In genomic region chr4:122827651-122828050, GRCm38 (mm10) we compare ENCODE assay signal across 21 mouse cellular contexts. TPM values are rescaled to one million over a fixed set of nuclear protein-coding genes. Genes with fewer than 3 reads are reported as not detected.
DNase-seq lines count a peak whose midpoint lies in the region; ATAC-seq and TF ChIP-seq lines count a peak whose summit lies in the region.
"Had no signal": no experiment of that assay in that cellular context is flagged by ENCODE, and none has a peak within 500 bp of the region (broad histone marks: within the 10 kb centered on the region; RNA-seq: fewer than 3 reads in every experiment).

No protein-coding gene starts in this region.

- no peak for TF ChIP-seq CTCF in stomach, postnatal 0 days (IDR thresholded peaks at IDR 0.05; ENCODE audit: low read depth)
- TF ChIP-seq CTCF in intestine, postnatal 0 days (IDR thresholded peaks at IDR 0.05; ENCODE audit: low read depth): no peak

- no peak overlapping the region for H3K4me3 ChIP-seq in heart, embryonic 12.5 days
- H3K4me3 ChIP-seq in stomach, embryonic 14.5 days (ENCODE audit: low read depth, low read length): no peak overlapping the region
- H3K4me3 ChIP-seq in stomach, postnatal 0 days (ENCODE audit: low read depth, low read length): no peak overlapping the region
- H3K4me3 ChIP-seq in intestine, postnatal 0 days (ENCODE audit: low read depth, low read length): no peak overlapping the region
- H3K4me3 ChIP-seq: embryonic facial prominence, embryonic 12.5 days; forebrain, embryonic 10.5 days; hindbrain, embryonic 10.5 days; limb, embryonic 13.5 days; midbrain, embryonic 12.5 days; myocyte had no signal

- 0 out of 2 replicates have a peak, but pooled peaks have one; percentile 57 for ATAC-seq in heart, embryonic 12.5 days (ENCODE audit: insufficient number of reproducible peaks, low FRiP score)
- peak; percentile 76 for ATAC-seq in stomach, embryonic 14.5 days (ENCODE audit: insufficient number of reproducible peaks, insufficient read depth, low FRiP score, low read depth)
- ATAC-seq in stomach, postnatal 0 days (ENCODE audit: low FRiP score, low TSS enrichment): no peak; the same call in 1 of the 2 replicates
- peak; percentile 39; the same call in 1 of the 2 replicates for ATAC-seq in intestine, postnatal 0 days

- peak overlapping the region; percentile 72 for H3K27ac ChIP-seq in heart, embryonic 12.5 days (ENCODE audit: poor library complexity, severe bottlenecking)
- H3K27ac ChIP-seq in stomach, embryonic 14.5 days (ENCODE audit: low read length): 0 out of 2 replicates have a peak overlapping the region, but pooled peaks have one; percentile 21
- H3K27ac ChIP-seq in stomach, postnatal 0 days (replicated peaks): no peak overlapping the region
- no peak overlapping the region for H3K27ac ChIP-seq in intestine, postnatal 0 days (ENCODE audit: low read depth, low read length)
- H3K27ac ChIP-seq: embryonic facial prominence, embryonic 12.5 days; forebrain, embryonic 10.5 days; hindbrain, embryonic 10.5 days; limb, embryonic 13.5 days; midbrain, embryonic 12.5 days had no signal

- TF ChIP-seq EP300 in stomach, postnatal 0 days (optimal IDR thresholded peaks at IDR 0.05): no peak

- no peak overlapping the region for H3K9ac ChIP-seq in heart, embryonic 12.5 days
- no peak overlapping the region for H3K9ac ChIP-seq in stomach, embryonic 14.5 days (replicated peaks; ENCODE audit: low read depth, low read length)
- no peak overlapping the region for H3K9ac ChIP-seq in stomach, postnatal 0 days (ENCODE audit: low read length)
- no peak overlapping the region for H3K9ac ChIP-seq in intestine, postnatal 0 days (ENCODE audit: low read depth, low read length)
- H3K9ac ChIP-seq: embryonic facial prominence, embryonic 12.5 days; limb, embryonic 13.5 days; midbrain, embryonic 12.5 days had no signal

- H3K36me3 ChIP-seq in heart, embryonic 12.5 days: no peaks in the 10 kb centered on the region
- no peaks in the 10 kb centered on the region for H3K36me3 ChIP-seq in stomach, embryonic 14.5 days (ENCODE audit: control insufficient read depth, insufficient read depth, low read length)
- no peaks in the 10 kb centered on the region for H3K36me3 ChIP-seq in stomach, postnatal 0 days (ENCODE audit: control insufficient read depth, insufficient read depth, low read length)
- no peaks in the 10 kb centered on the region for H3K36me3 ChIP-seq in intestine, postnatal 0 days (ENCODE audit: control insufficient read depth, insufficient read depth)
- H3K36me3 ChIP-seq: embryonic facial prominence, embryonic 12.5 days; forebrain, embryonic 10.5 days; G1E; hindbrain, embryonic 10.5 days; limb, embryonic 13.5 days; midbrain, embryonic 12.5 days had no signal

- H3K9me3 ChIP-seq in heart, embryonic 12.5 days (replicated peaks): no peaks in the 10 kb centered on the region
- H3K9me3 ChIP-seq in stomach, embryonic 14.5 days (ENCODE audit: control insufficient read depth, low read depth, low read length): no peaks in the 10 kb centered on the region
- no peaks in the 10 kb centered on the region for H3K9me3 ChIP-seq in stomach, postnatal 0 days (ENCODE audit: control insufficient read depth, low read length)
- H3K9me3 ChIP-seq in intestine, postnatal 0 days (ENCODE audit: control insufficient read depth): no peaks in the 10 kb centered on the region
- H3K9me3 ChIP-seq: embryonic facial prominence, embryonic 12.5 days; forebrain, embryonic 10.5 days; G1E; hindbrain, embryonic 10.5 days; limb, embryonic 13.5 days; midbrain, embryonic 12.5 days had no signal

- no peak overlapping the region; the same call in 1 of the 2 replicates for H3K4me2 ChIP-seq in heart, embryonic 12.5 days
- H3K4me2 ChIP-seq in stomach, embryonic 14.5 days (replicated peaks; ENCODE audit: low read depth, low read length): no peak overlapping the region
- H3K4me2 ChIP-seq in stomach, postnatal 0 days (replicated peaks; ENCODE audit: low read depth): no peak overlapping the region
- no peak overlapping the region for H3K4me2 ChIP-seq in intestine, postnatal 0 days (replicated peaks; ENCODE audit: low read depth)
- H3K4me2 ChIP-seq: embryonic facial prominence, embryonic 12.5 days; limb, embryonic 13.5 days; midbrain, embryonic 12.5 days had no signal

- no peak for DNase-seq in heart, postnatal 25 days (ENCODE audit: low spot score)
- no peak for DNase-seq in stomach, postnatal 0 days (ENCODE audit: low spot score)
- DNase-seq in testis, postnatal 14 days (ENCODE audit: low spot score): peak; percentile 31
- no peak for DNase-seq in gastrocnemius, postnatal 36 days
- no peak for DNase-seq in gastrocnemius, postnatal 14 days
- DNase-seq: adrenal gland, postnatal 36 days; cerebellum, postnatal 25 days; kidney, adult 11 months; kidney, postnatal 36 days; lung, postnatal 14 days; right cerebral cortex, postnatal 25 days had no signal

- intact Hi-C loops in heart, postnatal 25 days (cut with DNase I): no loop called here
- intact Hi-C loops in gastrocnemius, postnatal 36 days (cut with DNase I): no loop called here
- intact Hi-C loops in gastrocnemius, postnatal 14 days (cut with DNase I; ENCODE audit: low total_unique reads): no loop called here

- no peaks in the 10 kb centered on the region for H3K27me3 ChIP-seq in heart, embryonic 12.5 days (replicated peaks)
- no peaks in the 10 kb centered on the region for H3K27me3 ChIP-seq in stomach, embryonic 14.5 days (ENCODE audit: control insufficient read depth, insufficient read depth, low read length)
- no peaks in the 10 kb centered on the region for H3K27me3 ChIP-seq in stomach, postnatal 0 days (ENCODE audit: control insufficient read depth, insufficient read depth, low read length)
- no peaks in the 10 kb centered on the region for H3K27me3 ChIP-seq in intestine, postnatal 0 days (replicated peaks; ENCODE audit: control insufficient read depth, insufficient read depth, low read length)
- H3K27me3 ChIP-seq: embryonic facial prominence, embryonic 12.5 days; limb, embryonic 13.5 days; midbrain, embryonic 12.5 days had no signal

- H3K4me1 ChIP-seq in heart, embryonic 12.5 days (replicated peaks): peaks cover 7% of the 10 kb centered on the region
- H3K4me1 ChIP-seq in stomach, embryonic 14.5 days (ENCODE audit: control insufficient read depth, insufficient read depth, low read length): no peaks in the 10 kb centered on the region
- no peaks in the 10 kb centered on the region for H3K4me1 ChIP-seq in stomach, postnatal 0 days (replicated peaks; ENCODE audit: control insufficient read depth, insufficient read depth)
- no peaks in the 10 kb centered on the region for H3K4me1 ChIP-seq in intestine, postnatal 0 days (replicated peaks; ENCODE audit: control insufficient read depth, insufficient read depth, low read length)
- H3K4me1 ChIP-seq: embryonic facial prominence, embryonic 12.5 days; limb, embryonic 13.5 days had no signal

RNA-seq across cellular contexts. Expression of gene Ppt1, which starts 8.4 kb away (rescaled TPM):
- polyA plus RNA-seq in heart, embryonic 12.5 days (2016; fragmentation: Nextera tagmentation; extraction: Ambion mirVana): 60.6 and 60.7 TPM in 2 replicates
- 10 to 100 TPM; 35.1 to 38.7 TPM for total RNA-seq in heart, postnatal 25 days (2021)
- polyA plus RNA-seq in stomach, embryonic 14.5 days (2014; fragmentation: Nextera tagmentation; extraction: Ambion mirVana): 86.5 and 100 TPM in 2 replicates
- 46.8 and 50.7 TPM in 2 replicates for polyA plus RNA-seq in stomach, postnatal 0 days (2015; fragmentation: Nextera tagmentation; extraction: Ambion mirVana)
- 54.6 and 54.9 TPM in 2 replicates for polyA plus RNA-seq in intestine, postnatal 0 days (2015; fragmentation: Nextera tagmentation; extraction: Ambion mirVana)
- 10 to 100 TPM in 1 of 2 experiments, 1 to 10 TPM in 1; 9.9 to 10.3 TPM for total RNA-seq in gastrocnemius, postnatal 36 days (2021)
- 10 to 100 TPM; 16.3 to 17.2 TPM for total RNA-seq in gastrocnemius, postnatal 14 days (2021)

RNA-seq across cellular contexts. Expression of gene Cap1, which starts 58.2 kb away (rescaled TPM):
- 46.4 and 47.6 TPM in 2 replicates for polyA plus RNA-seq in heart, embryonic 12.5 days (2016; fragmentation: Nextera tagmentation; extraction: Ambion mirVana)
- total RNA-seq in heart, postnatal 25 days (2021): 10 to 100 TPM; 52.6 to 54.5 TPM
- 84.3 and 89.9 TPM in 2 replicates for polyA plus RNA-seq in stomach, embryonic 14.5 days (2014; fragmentation: Nextera tagmentation; extraction: Ambion mirVana)
- polyA plus RNA-seq in stomach, postnatal 0 days (2015; fragmentation: Nextera tagmentation; extraction: Ambion mirVana): 53.2 and 56.2 TPM in 2 replicates
- 58.4 and 60.4 TPM in 2 replicates for polyA plus RNA-seq in intestine, postnatal 0 days (2015; fragmentation: Nextera tagmentation; extraction: Ambion mirVana)
- 10 to 100 TPM; 17.5 to 19.8 TPM for total RNA-seq in gastrocnemius, postnatal 36 days (2021)
- total RNA-seq in gastrocnemius, postnatal 14 days (2021): 10 to 100 TPM; 33.4 to 39.2 TPM

Comparison
In these comparisons a context has a peak if more than half of its experiments do, and no peak if none do; other contexts are left out.
1. H3K27ac ChIP-seq: peak in heart, embryonic 12.5 days (single experiment) and stomach, embryonic 14.5 days (single experiment); none in stomach, postnatal 0 days (single experiment) and intestine, postnatal 0 days (single experiment).